In genomic region chrX:45340661-45341060, GRCm38 (mm10) we compare ENCODE assay signal across 10 mouse cellular contexts.
A peak's percentile ranks its signal among the peaks of the same experiment; 100 is the strongest.
DNase-seq lines count a peak whose midpoint lies in the region; ATAC-seq lines count a peak whose summit lies in the region.
"Had no signal": no experiment of that assay in that cellular context is flagged by ENCODE, and none has a peak within 500 bp of the region (broad histone marks: within the 10 kb centered on the region; RNA-seq: fewer than 3 reads in every experiment).

No protein-coding gene starts in this region.

- DNase-seq in adrenal gland, postnatal 14 days, result peak; percentile 20
- no peak for DNase-seq in adrenal gland, adult 18-20 months (ENCODE audit: low spot score in 2 of 2)
- peak; percentile 7 for DNase-seq in layer of hippocampus, adult 11-12 months (ENCODE audit: low spot score)
- DNase-seq in layer of hippocampus, postnatal 25 days (ENCODE audit: extremely low spot score in 1 of 2, low spot score in 1 of 2), result no peak
- DNase-seq in ES-CJ7 (ENCODE audit: low read depth, low spot score), result peak; percentile 29
- peak; percentile 11 for DNase-seq in forelimb bud, embryonic 11.5 days (ENCODE audit: low read depth, low spot score)
- no peak for DNase-seq in urinary bladder, postnatal 14 days (ENCODE audit: low spot score)
- DNase-seq: kidney, adult 2 months; right cerebral cortex, postnatal 25 days had no signal

- ATAC-seq in erythroblast, adult 5-6 weeks (replicated peaks; ENCODE audit: low FRiP score, poor library complexity, severe bottlenecking), result no peak

Comparison
In these comparisons a context has a peak if more than half of its experiments do, and no peak if none do; other contexts are left out.
1. DNase-seq: peak in adrenal gland, postnatal 14 days (single experiment), layer of hippocampus, adult 11-12 months (single experiment), ES-CJ7 (single experiment) and forelimb bud, embryonic 11.5 days (single experiment); none in adrenal gland, adult 18-20 months (0 of 2), layer of hippocampus, postnatal 25 days (0 of 2) and urinary bladder, postnatal 14 days (single experiment).